Mouse (Mus musculus) small intestine, adult 2 months (tissue): ENCODE measurements around the gene Tbc1d30.

Source experiments
- CTCF ChIP-seq: fragments of 200-500 bp; IDR thresholded peaks from 2 replicates; pipeline ENCODE4 v1.5.1; 2012; ENCODE audit warnings: low read depth, mild to moderate bottlenecking, control low read depth, inconsistent platforms, low read length, moderate library complexity, mixed read lengths; ENCODE audit not compliant: insufficient replicate concordance, insufficient read length; ENCODE audit errors: extremely low read depth
- POLR2A ChIP-seq: fragments of 200-500 bp; IDR thresholded peaks from 2 replicates; pipeline ENCODE4 v1.6.1; 2012; ENCODE audit warnings: low read depth, mild to moderate bottlenecking, control low read depth, inconsistent platforms, low read length, moderate library complexity

GRCm38 (mm10) chr10:121315321-121316283 is 35.5 kb downstream of the Tbc1d30 start:
- TF ChIP-seq CTCF: no peak
- no peak for TF ChIP-seq POLR2A
